In genomic region chr11:25770991-25771568, GRCm38 (mm10) we compare ENCODE assay signal across 21 mouse cellular contexts.
DNase-seq lines count a peak whose midpoint lies in the region; ATAC-seq and TF ChIP-seq lines count a peak whose summit lies in the region.
"Had no signal": no experiment of that assay in that cellular context is flagged by ENCODE, and none has a peak within 500 bp of the region (broad histone marks: within the 10 kb centered on the region; RNA-seq: fewer than 3 reads in every experiment).

No protein-coding gene starts in this region.

- H3K27me3 ChIP-seq in forebrain, embryonic 14.5 days (replicated peaks; ENCODE audit: control insufficient read depth, insufficient read depth, low read length): no peaks in the 10 kb centered on the region
- H3K27me3 ChIP-seq in forebrain, embryonic 13.5 days: no peaks in the 10 kb centered on the region
- no peaks in the 10 kb centered on the region for H3K27me3 ChIP-seq in hindbrain, embryonic 13.5 days
- no peaks in the 10 kb centered on the region for H3K27me3 ChIP-seq in hindbrain, embryonic 12.5 days
- no peaks in the 10 kb centered on the region for H3K27me3 ChIP-seq in midbrain, postnatal 0 days (ENCODE audit: insufficient read depth, low read length)
- no peaks in the 10 kb centered on the region for H3K27me3 ChIP-seq in midbrain, embryonic 14.5 days (ENCODE audit: control insufficient read depth, insufficient read depth, low read length)
- H3K27me3 ChIP-seq: embryonic facial prominence, embryonic 12.5 days; intestine, embryonic 15.5 days had no signal

- ATAC-seq in forebrain, embryonic 14.5 days: no peak
- no peak for ATAC-seq in forebrain, embryonic 13.5 days
- no peak for ATAC-seq in hindbrain, embryonic 13.5 days (ENCODE audit: low FRiP score)
- ATAC-seq in hindbrain, embryonic 12.5 days (ENCODE audit: low FRiP score): no peak
- ATAC-seq in midbrain, postnatal 0 days (ENCODE audit: low FRiP score): no peak
- ATAC-seq in midbrain, embryonic 14.5 days (ENCODE audit: low FRiP score, low TSS enrichment): no peak
- ATAC-seq: CD4-positive, CD25-positive, alpha-beta regulatory T cell, adult 4 months; intestine, embryonic 15.5 days had no signal

- 80% methylated on average over 3 of the region's 3 CpGs for WGBS in forebrain, embryonic 14.5 days
- 74% methylated on average over 3 of the region's 3 CpGs for WGBS in forebrain, embryonic 13.5 days
- 63% methylated on average over 3 of the region's 3 CpGs for WGBS in hindbrain, embryonic 13.5 days
- WGBS in hindbrain, embryonic 12.5 days: 90% methylated on average over 3 of the region's 3 CpGs
- WGBS in midbrain, postnatal 0 days: 77% methylated on average over 3 of the region's 3 CpGs
- 87% methylated on average over 3 of the region's 3 CpGs for WGBS in midbrain, embryonic 14.5 days

- no peak overlapping the region for H3K4me3 ChIP-seq in forebrain, embryonic 14.5 days (ENCODE audit: low read depth, low read length)
- no peak overlapping the region for H3K4me3 ChIP-seq in forebrain, embryonic 13.5 days
- no peak overlapping the region for H3K4me3 ChIP-seq in hindbrain, embryonic 13.5 days
- no peak overlapping the region for H3K4me3 ChIP-seq in hindbrain, embryonic 12.5 days
- no peak overlapping the region for H3K4me3 ChIP-seq in midbrain, postnatal 0 days (ENCODE audit: low read depth, low read length)
- H3K4me3 ChIP-seq in midbrain, embryonic 14.5 days (replicated peaks; ENCODE audit: low read depth, low read length): no peak overlapping the region
- H3K4me3 ChIP-seq: embryonic facial prominence, embryonic 12.5 days; heart, embryonic 10.5 days; intestine, embryonic 15.5 days had no signal

- H3K4me1 ChIP-seq in forebrain, embryonic 14.5 days (ENCODE audit: control insufficient read depth, insufficient read depth, low read length): peaks cover 5% of the 10 kb centered on the region
- peaks cover 15% of the 10 kb centered on the region for H3K4me1 ChIP-seq in forebrain, embryonic 13.5 days
- no peaks in the 10 kb centered on the region for H3K4me1 ChIP-seq in hindbrain, embryonic 13.5 days (replicated peaks)
- peaks cover 9% of the 10 kb centered on the region for H3K4me1 ChIP-seq in hindbrain, embryonic 12.5 days
- H3K4me1 ChIP-seq in midbrain, postnatal 0 days (ENCODE audit: insufficient read depth, low read length): no peaks in the 10 kb centered on the region
- H3K4me1 ChIP-seq in midbrain, embryonic 14.5 days (ENCODE audit: control insufficient read depth, insufficient read depth, low read length): 0 out of 2 replicates have a peak, but pooled peaks cover 3% of the 10 kb centered on the region
- H3K4me1 ChIP-seq: embryonic facial prominence, embryonic 12.5 days; heart, embryonic 10.5 days; intestine, embryonic 15.5 days had no signal

- no peaks in the 10 kb centered on the region for H3K9me3 ChIP-seq in forebrain, embryonic 14.5 days (replicated peaks; ENCODE audit: control insufficient read depth, low read length)
- H3K9me3 ChIP-seq in forebrain, embryonic 13.5 days (replicated peaks): no peaks in the 10 kb centered on the region
- 0 out of 2 replicates have a peak, but pooled peaks cover 3% of the 10 kb centered on the region for H3K9me3 ChIP-seq in hindbrain, embryonic 13.5 days
- H3K9me3 ChIP-seq in hindbrain, embryonic 12.5 days (replicated peaks): 0 out of 2 replicates have a peak, but pooled peaks cover 2% of the 10 kb centered on the region
- H3K9me3 ChIP-seq in midbrain, postnatal 0 days (ENCODE audit: low read length): no peaks in the 10 kb centered on the region
- no peaks in the 10 kb centered on the region for H3K9me3 ChIP-seq in midbrain, embryonic 14.5 days (ENCODE audit: control insufficient read depth, low read length)
- H3K9me3 ChIP-seq: embryonic facial prominence, embryonic 12.5 days; G1E; heart, embryonic 10.5 days; intestine, embryonic 15.5 days had no signal

- DNase-seq in forebrain, embryonic 14.5 days (ENCODE audit: low spot score): peak; percentile 22
- peak; percentile 13 for DNase-seq in midbrain, postnatal 0 days (ENCODE audit: low spot score)
- DNase-seq in midbrain, embryonic 14.5 days: no peak
- no peak for DNase-seq in left cerebral cortex, adult 11 months (ENCODE audit: low spot score)
- DNase-seq: adrenal gland, postnatal 10 days; B cell, adult 2 months; cerebellum, adult 11-12 months; cerebellum, adult 9-10 months; cerebellum, postnatal 25 days; gastrocnemius, postnatal 10 days; heart, adult 18-20 months; heart, postnatal 10 days; heart, postnatal 4 days had no signal

- H3K9ac ChIP-seq in forebrain, embryonic 14.5 days (ENCODE audit: low read length): no peak overlapping the region
- no peak overlapping the region for H3K9ac ChIP-seq in forebrain, embryonic 13.5 days
- no peak overlapping the region for H3K9ac ChIP-seq in hindbrain, embryonic 13.5 days
- H3K9ac ChIP-seq in hindbrain, embryonic 12.5 days: no peak overlapping the region
- no peak overlapping the region for H3K9ac ChIP-seq in midbrain, postnatal 0 days (replicated peaks; ENCODE audit: low read length, poor library complexity, severe bottlenecking)
- no peak overlapping the region for H3K9ac ChIP-seq in midbrain, embryonic 14.5 days (replicated peaks; ENCODE audit: low read length)
- H3K9ac ChIP-seq: embryonic facial prominence, embryonic 12.5 days; intestine, embryonic 15.5 days had no signal

- H3K27ac ChIP-seq in forebrain, embryonic 14.5 days (ENCODE audit: low read depth, low read length): no peak overlapping the region
- H3K27ac ChIP-seq in forebrain, embryonic 13.5 days: no peak overlapping the region
- H3K27ac ChIP-seq in hindbrain, embryonic 13.5 days: peak overlapping the region; percentile 44; the same call in 1 of the 2 replicates
- no peak overlapping the region for H3K27ac ChIP-seq in hindbrain, embryonic 12.5 days
- H3K27ac ChIP-seq in midbrain, postnatal 0 days (ENCODE audit: low read depth, low read length): no peak overlapping the region
- no peak overlapping the region for H3K27ac ChIP-seq in midbrain, embryonic 14.5 days (replicated peaks; ENCODE audit: low read depth, low read length)
- H3K27ac ChIP-seq: embryonic facial prominence, embryonic 12.5 days; heart, embryonic 10.5 days; intestine, embryonic 15.5 days had no signal

- no peaks in the 10 kb centered on the region for H3K36me3 ChIP-seq in forebrain, embryonic 14.5 days (ENCODE audit: control insufficient read depth, insufficient read depth, low read length)
- H3K36me3 ChIP-seq in forebrain, embryonic 13.5 days (ENCODE audit: poor library complexity, severe bottlenecking): no peaks in the 10 kb centered on the region
- H3K36me3 ChIP-seq in hindbrain, embryonic 13.5 days: no peaks in the 10 kb centered on the region
- no peaks in the 10 kb centered on the region for H3K36me3 ChIP-seq in hindbrain, embryonic 12.5 days
- no peaks in the 10 kb centered on the region for H3K36me3 ChIP-seq in midbrain, postnatal 0 days (ENCODE audit: insufficient read depth, low read length)
- no peaks in the 10 kb centered on the region for H3K36me3 ChIP-seq in midbrain, embryonic 14.5 days (ENCODE audit: control insufficient read depth, insufficient read depth, low read length)
- H3K36me3 ChIP-seq: embryonic facial prominence, embryonic 12.5 days; G1E; heart, embryonic 10.5 days; intestine, embryonic 15.5 days had no signal

- H3K4me2 ChIP-seq in forebrain, embryonic 14.5 days (ENCODE audit: low read length): no peak overlapping the region
- no peak overlapping the region for H3K4me2 ChIP-seq in forebrain, embryonic 13.5 days
- H3K4me2 ChIP-seq in hindbrain, embryonic 13.5 days: no peak overlapping the region
- no peak overlapping the region for H3K4me2 ChIP-seq in hindbrain, embryonic 12.5 days (replicated peaks)
- no peak overlapping the region for H3K4me2 ChIP-seq in midbrain, postnatal 0 days (ENCODE audit: low read depth, low read length, poor library complexity, severe bottlenecking)
- H3K4me2 ChIP-seq in midbrain, embryonic 14.5 days (ENCODE audit: low read length): no peak overlapping the region
- H3K4me2 ChIP-seq: embryonic facial prominence, embryonic 12.5 days; intestine, embryonic 15.5 days had no signal

- no peak for TF ChIP-seq CTCF in midbrain, postnatal 0 days (IDR thresholded peaks at IDR 0.05)

Comparison
In these comparisons a context has a peak if more than half of its experiments do, and no peak if none do; other contexts are left out.
1. DNase-seq: peak in forebrain, embryonic 14.5 days (single experiment) and midbrain, postnatal 0 days (single experiment); none in midbrain, embryonic 14.5 days (single experiment) and left cerebral cortex, adult 11 months (single experiment).